Mouse (Mus musculus) bone marrow, adult 2 months (tissue): Measurements from ENCODE around the gene Lenep.

Source experiments
- CTCF ChIP-seq: fragments of 200-500 bp; IDR thresholded peaks from 2 replicates; pipeline ENCODE4 v1.5.1; 2011; ENCODE audit warnings: low read length, control low read depth; ENCODE audit not compliant: control insufficient read depth, insufficient read depth
- POLR2A ChIP-seq: fragments of 200-500 bp; IDR thresholded peaks from 2 replicates; pipeline ENCODE4 v1.6.1; 2011; ENCODE audit warnings: low read depth, mild to moderate bottlenecking, control low read depth, low read length, borderline replicate concordance; ENCODE audit not compliant: control insufficient read depth

GRCm38 (mm10) chr3:89434532-89434931, 31.9 kb upstream of the Lenep start:
- no peak for TF ChIP-seq POLR2A
- no peak for TF ChIP-seq CTCF
